Mouse (Mus musculus): ENCODE results near the gene Gm27235. TPM values are rescaled to one million over a fixed set of nuclear protein-coding genes. Genes with fewer than 3 reads are reported as not detected.

The Gm27235 gene
- total RNA-seq (2023) = not detected

DNA sequence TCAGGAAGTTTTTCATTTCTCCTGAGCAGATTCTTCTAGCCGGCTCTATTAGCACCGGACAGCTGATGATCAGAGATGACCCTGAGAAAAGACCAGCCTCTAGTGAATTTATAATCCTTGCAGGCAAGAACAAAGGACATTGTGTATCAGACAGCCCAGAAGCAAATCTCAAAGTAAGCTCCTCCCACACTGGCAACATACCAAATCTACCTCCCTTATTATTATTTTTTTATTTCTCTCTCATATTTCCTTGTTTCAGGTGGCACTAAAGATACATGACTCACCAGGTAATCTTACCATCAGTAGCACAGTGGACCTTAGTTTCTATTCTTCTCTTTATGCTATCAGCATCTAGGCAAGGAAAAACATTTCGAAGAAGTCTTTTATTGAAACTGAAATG is at the start of gene Gm27235, which contains the start of gene D730048I06Rik:
Gm27235 (minus strand) TSS at position 101 of the 400 bp plus-strand sequence.
D730048I06Rik (minus strand) TSS at position 112 of the 400 bp plus-strand sequence.

DNA sequence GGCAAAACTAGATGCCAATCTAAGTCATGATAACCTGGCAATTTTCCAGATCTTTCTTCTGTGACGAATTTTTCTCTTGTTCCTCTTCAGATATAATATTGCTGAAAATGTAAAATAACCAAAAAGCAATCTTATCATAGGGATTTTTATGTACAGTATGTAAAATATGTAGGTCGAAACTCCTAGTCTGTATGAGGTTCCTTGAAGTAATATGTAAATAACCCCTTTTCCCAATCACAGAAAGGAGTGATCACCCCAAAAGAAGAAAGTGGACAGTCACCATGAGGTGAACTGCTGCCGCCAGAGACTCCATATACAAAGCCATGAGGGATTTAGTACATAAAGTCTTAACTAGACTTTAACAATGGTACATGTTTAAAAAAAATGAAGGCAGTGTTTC is 11.9 kb downstream of the Gm27235 start, which contains the start of gene Gm17727:
Gm17727 (minus strand) TSS at position 101 of the 400 bp plus-strand sequence.

DNA sequence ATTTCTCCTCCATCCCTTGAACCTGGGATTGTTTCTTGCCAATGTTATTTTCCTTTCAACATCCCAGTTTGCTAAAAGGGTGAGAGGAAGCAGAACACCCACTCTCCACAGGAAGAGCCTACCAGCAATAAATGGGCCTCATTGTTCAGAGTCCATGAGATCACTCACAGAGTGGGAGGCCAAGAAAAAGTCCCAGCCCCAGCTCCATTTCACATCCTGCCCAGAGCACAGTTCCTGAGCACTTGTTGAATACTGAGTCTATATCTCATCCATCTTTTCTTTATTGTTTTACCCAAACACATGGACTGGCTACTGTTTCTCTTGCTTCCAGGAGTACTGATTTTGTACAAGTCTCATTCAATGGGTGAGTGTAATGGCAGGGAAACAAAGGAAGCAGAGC is 49.2 kb downstream of the Gm27235 start, which contains the start of gene Gm17677:
Gm17677 (plus strand) TSS at position 301 of the 400 bp plus-strand sequence.

Other genes starting within 250 kb of the Gm27235 start
- gene Ddx25, start 231.6 kb downstream of the Gm27235 start, total RNA-seq (2023) = 0.32 TPM
- gene Pus3, start 231.5 kb downstream of the Gm27235 start, total RNA-seq (2023) = 30.6 TPM
- gene Pate2, start 219.8 kb downstream of the Gm27235 start, total RNA-seq (2023) = 0.32 TPM
- gene Hyls1, start 219.7 kb downstream of the Gm27235 start, total RNA-seq (2023) = 9.1 TPM
- not detected for gene Pate4, start 178.2 kb downstream of the Gm27235 start, total RNA-seq (2023)
- gene Pate3, start 141.9 kb downstream of the Gm27235 start, total RNA-seq (2023) = not detected
- not detected for gene Pate1, start 102.7 kb downstream of the Gm27235 start, total RNA-seq (2023)
- not detected for gene Gm17677, start 49.1 kb downstream of the Gm27235 start, total RNA-seq (2023)
- not detected for gene Gm17727, start 12.0 kb downstream of the Gm27235 start, total RNA-seq (2023)
- not detected for gene D730048I06Rik, start within 50 bp of the Gm27235 start, total RNA-seq (2023)
- not detected for gene 9230110F15Rik, start 54.0 kb upstream of the Gm27235 start, total RNA-seq (2023)
- gene 9230113P08Rik, start 118.3 kb upstream of the Gm27235 start, total RNA-seq (2023) = not detected